Mouse (Mus musculus) cerebellum, adult 2 months (tissue): ENCODE data around the gene Pfkp.

Experiments
- CTCF ChIP-seq: fragments of 200-500 bp; IDR thresholded peaks from 2 replicates; pipeline ENCODE4 v1.5.1; 2011; ENCODE audit warnings: low read depth, mild to moderate bottlenecking, control low read depth, low read length, moderate library complexity, borderline replicate concordance; ENCODE audit not compliant: insufficient read depth
- POLR2A ChIP-seq: fragments of 200-500 bp; IDR thresholded peaks from 2 replicates; pipeline ENCODE4 v1.6.1; 2011; ENCODE audit warnings: low read length, control low read depth, borderline replicate concordance; ENCODE audit not compliant: insufficient read depth

GRCm38 (mm10) chr13:6626508-6627114 lies 22.0 kb downstream of the Pfkp start:
- TF ChIP-seq CTCF (no peak), POLR2A (no peak)
